Mouse (Mus musculus) ES-E14 (cell line): ENCODE results near the gene Nr2f6. TPM values are rescaled to one million over a fixed set of nuclear protein-coding genes. Genes with fewer than 3 reads are reported as not detected.

ENCODE experiments used
- DNase-seq: peaks from one replicate; pipeline ENCODE4 v3.0.0-alpha.2; 2013; ENCODE audit warnings: low read depth, low spot score
- H3K27ac ChIP-seq: 2 replicates; pipeline ENCODE4 v1.5.1; 2012; ENCODE audit warnings: low read depth, mild to moderate bottlenecking, low read length, moderate library complexity, mixed read lengths; ENCODE audit not compliant: poor library complexity, insufficient read depth, severe bottlenecking
- H3K36me3 ChIP-seq: 2 replicates; pipeline ENCODE4 v1.6.1; 2012; ENCODE audit warnings: mild to moderate bottlenecking, low read length, moderate library complexity, mixed read lengths; ENCODE audit not compliant: control insufficient read depth, poor library complexity, insufficient read depth, severe bottlenecking
- H3K4me1 ChIP-seq, 2 experiments: fragments of 150-350 bp in 1 of 2; sonication (generic) in 1 of 2; 2 replicates each; pipeline ENCODE4 v1.6.1; 2012; ENCODE audit warnings: low read length in 2 of 2, mild to moderate bottlenecking in 1 of 2, mixed read lengths in 1 of 2; ENCODE audit not compliant: control insufficient read depth in 2 of 2, insufficient read depth in 2 of 2, poor library complexity in 1 of 2
- H3K4me3 ChIP-seq, 2 experiments: fragments of 150-350 bp in 1 of 2; sonication (generic) in 1 of 2; 2 replicates each; pipeline ENCODE4 v1.5.1; 2012; ENCODE audit warnings: low read length in 2 of 2, low read depth in 1 of 2, mild to moderate bottlenecking in 1 of 2, mixed read lengths in 1 of 2; ENCODE audit not compliant: insufficient read depth in 1 of 2, poor library complexity in 1 of 2, severe bottlenecking in 1 of 2
- H3K9ac ChIP-seq: 2 replicates; pipeline ENCODE4 v1.6.1; 2012; ENCODE audit warnings: low read depth, mild to moderate bottlenecking, low read length, mixed read lengths; ENCODE audit not compliant: poor library complexity, insufficient read depth, severe bottlenecking
- H3K9me3 ChIP-seq: fragments of 150-350 bp; sonication (generic); 2 replicates; pipeline ENCODE4 v1.6.1; 2012; ENCODE audit warnings: low read depth, mild to moderate bottlenecking, low read length; ENCODE audit not compliant: control insufficient read depth, insufficient read depth
- CHD2 ChIP-seq: IDR thresholded peaks from 2 replicates; pipeline ENCODE4 v1.6.1; 2014; ENCODE audit warnings: mild to moderate bottlenecking, low read depth, low read length, inconsistent platforms
- HCFC1 ChIP-seq: IDR thresholded peaks from 2 replicates; pipeline ENCODE4 v1.6.1; 2012; ENCODE audit warnings: low read length, inconsistent platforms, borderline replicate concordance; ENCODE audit not compliant: insufficient read depth
- MAFK ChIP-seq: IDR thresholded peaks from 2 replicates; pipeline ENCODE4 v1.6.1; 2014; ENCODE audit warnings: mild to moderate bottlenecking, low read depth, low read length, inconsistent platforms; ENCODE audit not compliant: insufficient read depth
- ZC3H11A ChIP-seq: IDR thresholded peaks from 2 replicates; pipeline ENCODE4 v1.6.1; 2012; ENCODE audit warnings: low read depth, mild to moderate bottlenecking, inconsistent platforms, low read length, borderline replicate concordance
- ZNF384 ChIP-seq: IDR thresholded peaks from 2 replicates; pipeline ENCODE4 v1.6.1; 2012; ENCODE audit warnings: low read depth, low read length, inconsistent platforms
- in situ Hi-C, 2 experiments: fragments of 600-800 bp; cut with MboI; formaldehyde crosslinking; loops; one replicate each; pipeline ENCODE4 v1.15.1; 2025; ENCODE audit warnings: low sequenced_read_pairs in 2 of 2, inconsistent platforms in 1 of 2; ENCODE audit not compliant: unreplicated experiment in 2 of 2
- total RNA-seq: library from RNA; depleted of rRNA; stranded (reverse); fragments of 300-350 nt; gene quantifications from 2 replicates; pipeline ENCODE4 v1.2.3, GENCODE M21; 2012

The Nr2f6 gene
- total RNA-seq, 1 experiment, result 52.8 TPM

- peak within 1 kb of the TSS; percentile 77 to 100 for H3K4me3 ChIP-seq
- peak within 1 kb of the TSS; percentile 78 for H3K9ac ChIP-seq
- H3K4me1 ChIP-seq, result peaks cover 0 to 8% of the 10 kb centered on the region in 2 experiments; a peak in 1 of 4 replicates
- TF ChIP-seq CHD2 (peak; percentile 27; the same call in 1 of the 2 replicates), MAFK (no peak), ZC3H11A (no peak), HCFC1 (peak; percentile 96), ZNF384 (no peak)
- in situ Hi-C loops, result no loop called here
- peak; percentile 91 for DNase-seq
- H3K27ac ChIP-seq, result 0 out of 2 replicates have a peak within 1 kb of the TSS, but pooled peaks have one; percentile 41
- no peaks in the 10 kb centered on the region for H3K9me3 ChIP-seq
- H3K36me3 ChIP-seq, result peaks cover 17% of the 10 kb centered on the region
Measured at GRCm38 (mm10) chr8:71396639-71397305, 15.0 kb upstream of the Nr2f6 start, which contains the start of gene Babam1. TSS of gene Babam1 (plus strand) at chr8:71396861.

DNA sequence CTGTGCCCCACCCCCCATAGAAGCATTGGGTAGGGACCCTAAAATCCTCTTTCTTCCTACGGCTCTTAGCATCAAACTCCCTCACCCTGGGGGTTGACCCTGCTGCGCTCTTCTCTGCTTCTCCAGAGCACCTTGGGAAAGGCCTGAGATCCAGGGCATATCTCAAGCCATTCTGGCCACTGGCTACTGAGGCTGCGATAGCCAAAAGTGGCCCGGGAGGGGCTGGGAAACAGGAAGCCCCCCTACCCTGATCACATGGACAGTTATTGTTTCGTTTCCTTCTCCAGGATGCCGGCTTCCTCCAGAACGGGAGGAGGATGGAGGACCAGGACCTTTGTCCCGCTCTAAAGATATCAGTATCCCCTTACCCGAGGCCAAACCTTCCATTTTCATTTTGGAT is 13.9 kb upstream of the Nr2f6 start, which contains the start of gene Ushbp1:
Ushbp1 (minus strand) TSS at position 174 of the 400 bp plus-strand sequence.
- no peak for DNase-seq
- Histone ChIP-seq H3K9ac (peak within 1 kb of the TSS; percentile 17; the same call in 1 of the 2 replicates), H3K27ac (no peak within 1 kb of the TSS), H3K9me3 (no peaks in the 10 kb centered on the region), H3K4me3 (peak within 1 kb of the TSS; percentile 10 to 100; a peak in 2 of 4 replicates), H3K36me3 (peaks cover 11% of the 10 kb centered on the region), H3K4me1 (peaks cover 0 to 10% of the 10 kb centered on the region in 2 experiments; a peak in 1 of 4 replicates)
- in situ Hi-C loops, result no loop called here
- TF ChIP-seq HCFC1, result no peak
- TF ChIP-seq CHD2, result no peak
- no peak for TF ChIP-seq MAFK
- no peak for TF ChIP-seq ZNF384
- TF ChIP-seq ZC3H11A, result no peak

DNA sequence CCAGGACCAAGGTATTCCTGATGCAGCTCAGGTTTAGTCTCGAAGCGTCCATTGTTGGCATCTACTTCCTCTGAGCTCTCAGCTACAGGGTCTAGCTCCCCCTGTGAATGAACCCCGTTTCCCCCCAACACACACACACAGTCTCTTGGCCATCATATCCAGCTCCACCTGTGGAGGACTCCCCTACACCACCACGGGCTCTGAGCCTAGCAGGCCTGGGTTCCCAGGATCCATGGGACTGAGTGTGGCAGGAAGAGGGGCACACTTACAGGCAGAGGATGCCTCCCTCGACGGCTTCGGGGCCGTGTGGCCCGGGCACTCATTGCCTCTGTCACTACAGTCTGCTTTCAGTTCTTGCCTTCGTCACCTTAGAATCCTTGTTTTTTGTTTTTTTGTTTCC is 13.3 kb upstream of the Nr2f6 start:
- Histone ChIP-seq H3K4me1 (peaks cover 0 to 10% of the 10 kb centered on the region in 2 experiments; a peak in 1 of 4 replicates), H3K4me3 (no peak overlapping the region), H3K9ac (no peak overlapping the region), H3K36me3 (peaks cover 9% of the 10 kb centered on the region), H3K27ac (no peak overlapping the region), H3K9me3 (no peaks in the 10 kb centered on the region)
- no peak for DNase-seq
- TF ChIP-seq ZNF384 (no peak), HCFC1 (no peak), CHD2 (no peak), ZC3H11A (no peak), MAFK (no peak)
- in situ Hi-C loops, result no loop called here

GRCm38 (mm10) chr8:71394481-71394880 is 12.7 kb upstream of the Nr2f6 start:
- Histone ChIP-seq H3K9ac (no peak overlapping the region), H3K4me1 (peaks cover 0 to 8% of the 10 kb centered on the region in 2 experiments; a peak in 1 of 4 replicates), H3K36me3 (peaks cover 6% of the 10 kb centered on the region; the same call in 1 of the 2 replicates), H3K27ac (no peak overlapping the region), H3K9me3 (no peaks in the 10 kb centered on the region), H3K4me3 (no peak overlapping the region)
- no peak for TF ChIP-seq HCFC1
- no peak for TF ChIP-seq CHD2
- no peak for TF ChIP-seq ZNF384
- TF ChIP-seq MAFK, result no peak
- TF ChIP-seq ZC3H11A, result no peak
- in situ Hi-C loops, result no loop called here
- no peak for DNase-seq

DNA sequence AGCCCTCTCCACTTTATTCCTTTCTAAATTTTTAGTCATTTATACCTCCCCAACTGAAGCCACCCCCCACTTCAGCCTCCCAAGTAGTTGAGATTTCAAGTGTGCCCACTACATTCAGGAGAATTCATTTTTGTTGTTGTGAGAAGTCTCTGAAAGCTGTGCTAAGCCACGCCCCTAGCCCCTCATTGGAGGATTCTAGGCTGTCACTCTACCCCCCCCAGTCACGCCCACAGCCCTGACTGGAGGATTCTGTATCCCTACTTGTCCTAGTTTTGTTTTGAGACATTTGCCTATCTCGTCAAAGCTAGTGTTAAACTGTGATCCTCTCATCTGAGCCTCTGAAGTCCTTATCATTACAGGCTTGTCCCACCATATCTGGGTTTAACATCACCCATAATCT is 11.1 kb upstream of the Nr2f6 start:
- H3K9ac ChIP-seq, result no peak overlapping the region
- no peak for TF ChIP-seq HCFC1
- TF ChIP-seq ZC3H11A, result no peak
- no peak for TF ChIP-seq MAFK
- no peak for TF ChIP-seq ZNF384
- in situ Hi-C loops, result no loop called here
- H3K9me3 ChIP-seq, result no peaks in the 10 kb centered on the region
- H3K4me3 ChIP-seq, result no peak overlapping the region
- no peaks in the 10 kb centered on the region for H3K36me3 ChIP-seq
- DNase-seq, result no peak
- peaks cover 0 to 11% of the 10 kb centered on the region in 2 experiments; a peak in 1 of 4 replicates for H3K4me1 ChIP-seq
- H3K27ac ChIP-seq, result no peak overlapping the region
